ENCODE assay signal across 12 mouse cellular contexts in the genomic region with DNA sequence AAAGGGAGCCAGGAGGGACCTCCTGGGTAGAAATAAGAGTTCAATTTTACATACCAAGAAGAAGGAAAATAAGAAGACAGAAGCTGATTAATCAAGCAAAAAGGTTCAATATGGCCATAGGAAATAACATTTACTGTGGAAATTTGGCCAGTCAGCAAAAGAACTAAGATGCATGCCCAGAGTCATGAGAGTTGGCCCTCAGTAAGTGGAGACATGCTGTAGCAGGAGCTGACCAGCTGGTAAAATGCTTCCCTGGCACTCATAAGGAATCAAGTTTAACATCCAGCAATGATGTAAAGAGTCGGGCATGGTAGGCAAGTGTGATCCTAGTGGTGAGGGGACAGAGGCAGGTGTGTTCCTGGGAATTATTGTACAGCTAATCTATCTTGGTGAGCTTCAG.
"Had no signal": no experiment of that assay in that cellular context is flagged by ENCODE, and none has a peak within 500 bp of the region (broad histone marks: within the 10 kb centered on the region; RNA-seq: fewer than 3 reads in every experiment).

No protein-coding gene starts in this region.

- DNase-seq: lung, embryonic 14.5 days; lung, postnatal 10 days; lung, postnatal 4 days; midbrain, embryonic 14.5 days; retina, postnatal 1 day; right cerebral cortex, adult 18-20 months; right cerebral cortex, postnatal 25 days; right cerebral cortex, postnatal 4 days; spleen, adult 18-20 months; thymus, adult 18-20 months; thymus, postnatal 14 days; thymus, postnatal 36 days had no signal
